Mouse (Mus musculus): ENCODE results near the gene Dmkn.

Dmkn gene

DNA sequence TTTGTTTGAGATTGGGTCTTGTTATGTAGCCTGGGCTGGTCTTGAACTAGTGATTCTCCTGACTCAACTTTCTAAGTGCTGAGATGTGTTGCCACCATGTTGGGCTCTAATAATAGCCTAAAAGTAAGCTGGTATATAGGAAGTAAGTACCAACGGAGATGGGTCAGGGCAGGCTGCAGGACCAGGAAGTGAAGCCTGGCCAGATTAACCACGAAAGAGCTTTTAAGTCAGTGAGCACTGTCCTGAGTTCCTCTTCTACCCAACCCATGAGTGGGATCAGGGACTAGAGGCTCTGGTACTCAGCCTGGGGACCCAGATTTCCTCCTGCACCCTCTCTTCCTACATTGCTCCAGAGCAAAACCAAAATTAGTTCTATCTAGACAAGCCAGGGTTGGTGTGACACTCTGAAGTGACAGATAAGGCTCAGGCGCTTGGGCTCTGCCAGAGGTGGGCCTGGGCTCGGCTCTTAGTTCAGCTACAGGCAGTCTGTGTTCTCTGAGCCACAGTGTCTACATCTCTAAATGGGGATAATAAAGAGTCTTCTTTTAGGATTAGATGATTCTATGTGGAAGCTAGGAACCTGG lies 1.7 kb upstream of the Dmkn start:
- no peak for DNase-seq (ENCODE audit: low read depth, low spot score)

DNA sequence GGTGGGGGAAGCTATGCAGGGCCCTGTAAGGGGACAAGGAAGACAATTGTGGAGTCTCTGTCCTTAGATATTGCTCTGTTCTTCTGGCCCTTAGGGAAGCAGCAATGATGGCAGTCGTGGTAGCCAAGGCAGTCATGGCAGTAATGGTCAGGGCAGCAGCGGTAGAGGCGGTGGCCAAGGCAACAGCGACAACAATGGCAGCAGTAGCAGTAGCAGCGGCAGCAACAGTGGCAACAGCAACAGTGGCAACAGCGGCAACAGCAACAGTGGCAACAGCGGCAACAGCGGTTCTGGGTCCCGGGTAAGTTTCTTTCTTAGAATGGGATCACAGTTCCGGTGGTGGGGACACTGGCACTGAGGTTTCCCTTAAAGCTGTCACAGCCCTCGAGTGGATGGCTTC lies 1.6 kb downstream of the Dmkn start:
- no peak for DNase-seq (ENCODE audit: low read depth, low spot score)

DNA sequence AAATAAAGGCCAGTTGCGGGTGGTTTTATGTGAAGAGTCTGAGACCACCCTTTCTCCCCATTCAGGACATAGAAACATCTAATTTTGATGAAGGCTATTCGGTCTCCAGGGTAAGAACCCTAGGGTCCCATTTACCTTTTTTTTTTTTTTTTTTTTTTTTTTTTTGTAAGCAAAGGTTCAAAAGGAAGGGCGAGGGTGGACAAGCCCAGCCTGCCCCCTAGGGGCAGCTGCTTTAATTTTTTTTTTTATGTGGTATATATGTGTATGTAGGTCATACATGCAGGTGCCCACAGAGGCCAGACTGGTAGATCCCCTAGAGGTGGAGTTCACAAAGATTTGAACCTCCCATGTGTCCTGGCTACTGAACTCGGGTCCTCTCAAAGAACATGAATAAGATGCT lies 2.9 kb downstream of the Dmkn start:
- DNase-seq (ENCODE audit: low read depth, low spot score): no peak

DNA sequence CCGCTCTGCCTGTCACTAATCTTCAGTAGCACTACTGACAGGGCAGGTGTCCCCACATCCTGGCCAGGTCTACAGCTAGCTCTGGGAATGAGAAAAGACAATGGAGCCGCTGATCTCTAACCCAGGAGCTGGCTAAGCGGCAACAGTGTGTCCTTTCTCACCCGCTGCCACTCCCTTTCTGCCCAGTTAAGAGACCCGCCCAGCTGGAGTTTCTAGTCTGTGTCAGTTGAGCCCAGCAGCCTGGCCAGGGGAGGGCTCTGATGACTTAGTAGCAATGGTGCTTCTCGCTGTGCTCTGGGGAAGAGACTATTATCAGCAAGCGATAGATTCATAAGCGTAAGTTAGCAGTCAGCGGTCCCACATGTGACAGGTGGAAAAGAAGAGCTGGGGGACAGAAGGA lies 5.7 kb downstream of the Dmkn start:
- DNase-seq (ENCODE audit: low read depth, low spot score): no peak

DNA sequence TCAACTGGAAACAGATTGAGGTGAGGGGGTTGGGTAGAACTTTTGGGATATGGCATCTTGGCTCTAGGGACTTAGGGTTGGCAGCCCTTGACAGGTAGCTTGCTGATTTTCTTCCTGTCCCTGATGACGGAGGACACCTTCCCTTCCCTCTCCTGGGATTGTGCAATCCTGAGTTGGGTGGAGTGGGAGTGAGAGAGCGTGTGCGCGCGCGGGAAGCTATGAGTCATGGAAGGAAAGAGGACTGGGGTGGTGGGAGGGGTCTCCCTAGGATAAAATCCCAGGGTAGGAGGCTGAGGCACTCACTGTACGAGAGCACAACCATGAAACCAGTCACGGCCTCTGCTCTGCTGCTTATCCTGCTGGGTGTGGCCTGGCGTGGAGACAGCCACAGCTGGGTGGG lies 12.5 kb downstream of the Dmkn start:
- no peak for DNase-seq (ENCODE audit: low read depth, low spot score)

DNA sequence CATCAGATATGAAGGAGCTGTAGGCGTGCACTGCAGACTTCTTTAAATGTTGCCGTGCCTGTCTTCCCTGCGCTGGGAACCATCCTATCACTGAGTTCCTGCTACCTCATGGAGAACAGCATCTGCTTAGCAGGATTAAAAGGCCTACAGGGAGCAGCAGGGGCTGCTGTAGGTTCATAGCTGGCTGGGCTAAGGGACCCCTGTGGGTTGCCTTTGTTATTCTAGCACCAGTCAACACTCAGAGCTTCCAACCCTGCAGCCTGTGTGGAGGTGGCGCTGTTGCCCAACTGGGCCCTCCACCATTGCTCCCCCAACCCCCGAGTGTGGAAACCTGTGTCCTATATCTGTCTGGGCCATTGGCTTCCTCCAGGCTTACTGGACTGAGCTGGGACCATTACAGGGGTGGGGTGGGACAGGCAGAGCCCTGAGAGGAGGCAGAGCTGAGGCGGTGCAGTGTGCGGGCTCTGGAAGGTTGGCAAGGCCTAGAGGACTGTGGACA lies 13.6 kb downstream of the Dmkn start:
- no peak for DNase-seq (ENCODE audit: low read depth, low spot score)

DNA sequence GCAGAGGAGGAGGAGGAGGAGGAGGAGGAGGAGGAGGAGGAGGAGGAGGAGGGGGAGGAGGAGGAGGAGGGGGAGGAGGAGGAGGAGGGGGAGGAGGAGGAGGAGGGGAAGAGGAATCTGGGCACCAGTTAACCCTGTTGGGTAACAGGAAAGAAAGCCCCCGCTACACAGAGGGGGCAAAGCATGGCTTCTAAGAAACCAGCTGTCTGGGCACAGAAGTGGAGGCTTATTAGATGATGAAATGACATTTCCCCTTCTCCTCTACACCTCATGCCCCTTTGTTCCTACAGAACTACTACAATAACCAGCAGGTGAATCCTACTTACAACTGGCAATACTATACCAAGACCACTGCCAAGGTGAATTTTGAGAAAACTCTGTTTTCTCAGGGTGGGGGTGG lies 14.4 kb downstream of the Dmkn start:
- no peak for DNase-seq (ENCODE audit: low read depth, low spot score)

DNA sequence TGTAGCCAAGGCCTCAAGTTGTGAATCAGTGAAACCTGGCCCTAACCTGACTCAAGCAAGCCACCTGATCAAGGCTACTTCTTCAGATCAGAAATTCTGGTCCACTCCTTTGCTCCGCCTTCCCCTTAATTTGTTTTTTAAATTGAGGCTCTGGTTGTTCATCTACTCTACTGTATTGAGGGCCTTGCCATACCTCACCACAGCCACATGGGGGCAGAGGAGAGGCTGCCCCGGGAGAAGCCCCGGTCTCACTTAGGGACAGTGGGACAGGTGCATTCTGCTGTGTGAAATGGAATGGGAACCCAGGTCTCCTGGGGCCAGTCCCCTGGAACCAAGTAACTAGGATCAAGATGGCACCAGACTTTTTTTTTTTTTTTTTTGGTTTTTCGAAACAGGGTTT lies 18.2 kb downstream of the Dmkn start:
- DNase-seq (ENCODE audit: low read depth, low spot score): no peak

DNA sequence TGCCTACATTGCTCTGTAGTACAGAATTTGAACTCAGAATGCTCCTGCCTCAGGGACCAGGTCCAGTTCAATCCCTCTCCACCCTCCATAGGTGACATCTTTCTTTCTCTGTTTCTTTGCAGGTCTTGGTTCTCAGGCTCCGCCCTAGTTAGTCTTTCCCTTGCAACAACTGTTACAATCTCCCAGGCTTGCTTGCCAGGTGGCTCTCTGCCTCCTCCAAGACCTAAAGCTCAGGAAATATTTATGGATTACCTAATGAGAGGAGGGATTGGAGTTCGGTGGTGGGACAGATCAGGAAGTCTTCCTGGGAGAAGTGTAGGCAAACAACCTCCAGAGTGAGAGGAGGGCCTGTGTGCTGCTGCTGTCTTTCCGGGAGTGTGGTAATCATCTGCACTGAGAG lies 19.1 kb downstream of the Dmkn start:
- DNase-seq (ENCODE audit: low read depth, low spot score): no peak

DNA sequence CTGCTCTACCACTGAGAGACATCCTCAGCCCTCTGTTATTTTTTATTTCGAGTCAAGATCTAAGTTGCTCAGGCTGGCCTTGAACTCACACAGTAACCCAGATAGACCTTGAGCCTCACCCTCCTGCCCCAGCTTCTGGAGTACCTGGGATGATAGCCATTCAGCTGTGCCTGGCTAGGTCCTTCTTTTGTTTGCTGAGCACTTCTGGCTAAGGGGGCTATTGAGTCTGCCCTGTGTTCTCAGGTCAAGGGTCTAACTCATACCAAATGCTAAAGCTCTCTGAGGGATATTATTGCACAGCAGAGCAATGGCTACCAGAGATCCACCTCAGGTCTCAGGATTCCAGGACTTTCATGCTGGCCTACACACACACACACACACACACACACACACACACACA lies 21.6 kb downstream of the Dmkn start:
- no peak for DNase-seq (ENCODE audit: low read depth, low spot score)

DNA sequence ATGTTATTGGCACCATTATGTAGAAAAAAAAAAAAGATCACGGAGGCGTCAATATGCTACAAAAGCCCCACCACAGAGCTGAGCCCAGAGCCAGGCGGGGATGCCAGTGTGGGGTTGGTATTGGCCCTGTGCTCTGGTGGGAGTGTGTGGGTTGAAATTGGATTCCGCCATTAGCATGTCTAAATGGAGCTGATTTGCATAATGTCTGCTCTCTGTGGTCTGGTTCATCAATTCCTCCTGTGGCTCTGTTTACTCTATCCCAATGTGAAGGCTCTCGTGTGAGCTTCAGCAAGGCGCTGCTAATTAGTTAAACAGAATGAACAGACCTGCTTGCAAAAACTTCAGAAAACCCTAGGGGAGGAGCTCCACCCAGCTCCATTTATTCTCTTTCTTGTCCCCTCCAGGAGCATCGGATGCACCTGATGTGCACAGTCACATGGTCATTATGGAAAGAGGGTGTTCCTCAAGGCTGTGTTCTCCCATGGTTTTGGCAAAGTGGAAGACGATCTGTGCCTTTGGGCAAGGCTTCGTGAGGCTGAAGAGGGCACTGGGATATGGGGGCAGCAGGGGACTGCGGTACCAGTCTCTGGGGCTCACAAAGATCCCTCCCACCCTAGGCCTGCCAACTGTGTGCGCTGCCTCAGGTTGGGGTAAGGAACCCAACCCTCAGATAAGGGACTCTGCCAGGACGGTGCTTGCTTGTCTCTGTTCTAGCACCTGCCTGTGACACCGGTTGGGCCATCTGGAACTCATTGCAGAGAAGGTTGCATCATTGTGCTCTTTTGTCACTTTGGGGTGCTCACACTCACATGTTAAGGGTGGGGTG lies 22.4 kb downstream of the Dmkn start:
- DNase-seq (ENCODE audit: low read depth, low spot score): no peak

DNA sequence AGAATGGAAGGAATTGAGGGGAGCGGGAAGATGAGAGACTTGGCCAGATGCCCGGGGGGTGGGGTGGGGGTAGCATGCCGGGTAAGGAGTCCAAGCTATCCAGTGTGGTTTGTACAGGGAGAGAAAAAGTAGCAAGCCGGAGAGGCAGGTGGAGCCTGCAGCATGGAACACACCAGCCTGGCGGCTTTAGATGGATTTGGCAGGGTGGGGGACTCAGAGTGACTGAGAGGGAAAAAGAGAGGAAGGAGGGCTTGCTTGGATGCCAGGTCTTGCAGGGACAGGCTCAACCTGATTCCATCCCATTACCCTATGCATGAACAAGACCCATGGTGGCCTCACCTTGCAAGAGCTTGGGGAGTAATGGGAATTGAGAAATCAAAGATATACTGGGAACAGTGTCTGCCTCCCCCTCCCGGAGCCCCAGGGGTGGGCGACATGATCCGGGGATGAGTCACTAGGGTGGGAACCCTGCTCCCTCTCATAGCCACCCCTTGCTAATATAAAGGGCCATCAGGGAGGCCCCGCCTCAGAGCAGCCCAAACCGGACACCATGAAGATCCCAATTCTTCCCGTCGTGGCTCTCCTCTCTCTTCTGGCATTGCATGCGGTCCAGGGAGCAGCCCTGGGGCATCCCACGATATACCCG lies 23.9 kb downstream of the Dmkn start, which contains the start of gene Krtdap:
Gene Krtdap, plus strand, starts transcription at position 520 of the 646 bp plus-strand sequence.
- no peak for DNase-seq (ENCODE audit: low read depth, low spot score)

DNA sequence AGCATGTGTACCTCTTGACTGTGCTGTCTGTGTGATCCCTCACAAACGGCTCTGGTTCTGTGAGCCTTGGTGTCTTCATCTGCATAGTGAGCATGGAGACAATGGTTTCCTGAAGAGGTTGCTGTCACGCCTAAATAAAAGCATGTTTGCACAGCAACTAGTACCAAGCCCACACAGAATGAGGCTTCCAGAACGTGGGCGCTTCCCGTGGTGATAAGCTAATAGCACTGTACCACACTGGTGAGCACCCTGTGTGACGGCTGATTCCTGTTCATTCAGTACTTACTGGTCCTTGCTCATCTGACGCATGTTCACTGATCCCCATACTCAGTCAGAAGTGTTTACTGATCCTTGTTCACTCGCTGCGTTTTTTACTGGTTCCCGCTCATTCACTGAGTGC lies 26.6 kb downstream of the Dmkn start:
- DNase-seq (ENCODE audit: low read depth, low spot score): no peak

DNA sequence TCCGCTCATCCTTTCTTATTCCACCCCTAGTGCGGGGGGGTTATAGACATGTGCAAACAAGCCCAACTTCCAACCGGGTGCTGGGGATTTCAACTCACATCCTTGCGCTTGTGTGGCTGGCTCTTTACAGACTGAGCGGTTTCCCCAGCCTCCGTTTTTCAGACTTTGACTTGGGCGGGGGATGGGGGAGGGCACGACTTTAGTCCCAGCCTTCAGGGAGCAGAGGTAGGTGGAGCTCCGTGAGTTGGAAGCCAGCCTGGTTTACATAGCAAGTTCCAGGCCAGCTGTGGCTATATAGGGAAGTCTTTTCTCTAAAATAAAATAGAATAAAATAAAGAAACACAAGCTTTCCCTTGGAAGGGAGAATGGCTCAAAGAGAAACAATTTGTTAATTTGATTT lies 28.4 kb downstream of the Dmkn start:
- no peak for DNase-seq (ENCODE audit: low read depth, low spot score)

DNA sequence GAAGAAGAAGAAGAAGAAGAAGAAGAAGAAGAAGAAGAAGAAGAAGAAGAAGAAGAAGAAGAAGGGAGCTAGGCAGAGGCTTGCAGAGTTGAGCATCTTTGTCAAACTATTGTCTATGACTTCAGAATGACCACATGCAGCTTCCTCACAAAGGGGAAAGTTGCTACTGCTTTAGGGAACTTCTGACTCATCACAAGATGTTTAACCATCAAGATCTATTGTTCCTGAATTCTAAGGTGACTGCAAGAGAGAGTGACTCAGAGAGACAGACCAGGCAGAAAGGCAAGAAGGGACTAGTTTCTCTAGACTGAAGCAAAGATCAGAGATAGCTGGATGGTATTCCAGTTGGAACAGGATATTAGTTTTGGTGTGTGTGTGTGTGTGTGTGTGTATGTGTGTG lies 31.4 kb downstream of the Dmkn start:
- no peak for DNase-seq (ENCODE audit: low read depth, low spot score)

DNA sequence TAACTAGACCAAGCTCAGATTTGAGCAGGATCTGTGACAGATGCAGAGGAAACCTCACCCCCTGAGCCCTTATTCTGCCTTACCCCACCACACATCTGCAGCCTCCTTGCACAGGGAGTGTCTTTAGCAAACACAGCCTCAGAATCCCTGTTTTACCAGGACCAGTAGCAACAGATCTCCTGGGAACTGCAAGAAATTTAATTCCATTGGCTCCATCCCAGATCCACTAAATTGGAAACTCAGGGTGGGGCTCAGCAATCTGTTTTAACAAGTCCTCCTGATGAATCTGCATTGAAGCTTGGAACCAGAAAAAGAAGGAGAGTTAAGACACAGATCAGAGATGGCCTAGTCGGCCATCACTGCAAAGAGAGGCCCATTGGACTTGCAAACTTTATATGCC lies 33.2 kb downstream of the Dmkn start:
- no peak for DNase-seq (ENCODE audit: low read depth, low spot score)

DNA sequence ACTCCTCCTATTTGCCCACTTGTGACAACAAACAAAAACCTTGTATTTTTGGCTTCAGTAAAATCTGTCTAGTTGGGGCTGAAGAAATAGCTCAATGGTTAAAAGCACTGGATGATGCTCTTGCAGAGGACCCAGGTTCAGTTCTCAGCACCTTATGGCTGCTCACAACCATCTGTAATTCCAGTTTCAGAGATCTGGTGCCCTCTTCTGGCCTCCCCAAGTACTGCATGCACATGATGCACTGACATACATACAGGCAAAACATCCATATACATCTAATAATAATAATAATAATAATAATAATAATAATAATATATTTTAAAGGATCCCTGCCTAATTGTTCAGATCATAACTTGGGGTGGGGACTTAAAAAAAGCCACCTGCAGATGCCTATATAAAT lies 37.1 kb downstream of the Dmkn start:
- no peak for DNase-seq (ENCODE audit: low read depth, low spot score)

DNA sequence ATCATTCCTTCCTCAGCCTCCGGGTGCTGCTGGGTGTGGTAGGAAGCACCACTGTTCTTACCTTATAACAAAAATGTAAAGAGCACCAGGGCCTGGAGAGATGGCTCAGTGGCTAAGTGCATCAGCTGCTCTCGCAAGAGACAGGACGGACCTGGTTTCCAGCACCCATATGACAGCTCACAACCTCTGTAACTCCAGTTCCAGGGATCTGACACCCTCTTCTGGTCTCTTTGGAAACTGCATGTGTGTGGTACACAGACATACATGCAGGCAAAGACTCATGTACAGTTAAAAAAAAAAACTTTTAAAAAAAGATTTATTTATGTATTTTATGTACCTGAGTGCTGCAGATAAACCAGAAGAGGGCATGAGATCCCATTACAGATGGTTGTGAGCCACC lies 39.7 kb downstream of the Dmkn start:
- no peak for DNase-seq (ENCODE audit: low read depth, low spot score)

DNA sequence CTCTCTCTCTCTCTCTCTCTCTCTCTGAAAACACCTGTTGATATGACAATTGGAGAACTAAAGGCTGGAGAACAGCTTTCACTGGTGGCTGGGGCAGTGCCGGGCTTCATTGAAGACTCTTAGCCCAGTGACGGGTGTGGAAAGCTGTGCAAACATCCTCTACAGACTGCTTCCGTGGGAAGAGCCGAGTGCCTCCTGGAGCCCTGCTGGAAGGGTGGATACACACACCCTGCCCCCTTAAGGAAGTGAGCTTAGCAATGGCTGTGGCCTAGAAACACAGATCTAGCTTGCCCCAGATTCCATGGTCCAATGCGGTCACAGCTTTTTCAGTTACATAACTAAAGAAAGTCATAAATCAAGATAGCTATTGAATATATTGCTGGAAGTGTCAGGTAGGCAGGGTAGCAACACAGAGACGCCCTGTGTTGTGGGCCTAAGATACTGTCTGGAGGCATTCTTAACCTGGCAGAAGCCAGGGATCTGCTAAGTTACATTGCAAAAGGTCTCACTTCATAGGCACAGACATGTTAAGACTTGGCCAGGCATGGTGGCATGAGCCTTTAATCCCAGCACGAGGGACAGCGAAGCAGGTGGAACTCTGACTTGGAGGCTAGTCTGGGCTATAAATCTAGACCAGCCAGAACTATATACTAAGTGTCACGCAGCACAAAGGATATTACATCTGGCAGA lies 40.6 kb downstream of the Dmkn start:
- DNase-seq (ENCODE audit: low read depth, low spot score): no peak

DNA sequence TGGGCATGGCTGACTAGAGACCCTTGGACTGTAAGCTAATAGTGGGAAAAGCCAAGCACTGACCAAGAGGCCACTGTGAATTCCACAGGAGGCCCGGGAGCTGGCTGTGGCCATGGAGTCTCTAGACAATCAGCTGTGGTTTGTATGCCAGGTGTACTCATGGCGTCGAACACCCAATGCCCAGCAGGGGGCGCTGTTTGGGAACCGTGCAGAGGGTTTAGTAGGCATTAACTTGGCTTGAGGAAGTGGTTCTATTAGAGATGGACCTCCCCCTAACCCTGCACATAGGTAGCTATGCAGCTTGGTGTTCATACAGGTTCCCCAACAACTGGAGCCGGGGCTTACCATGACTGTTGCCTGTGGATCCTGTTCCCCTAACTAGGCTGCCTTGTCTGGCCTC lies 42.4 kb downstream of the Dmkn start:
- DNase-seq (ENCODE audit: low read depth, low spot score): peak; percentile 12

DNA sequence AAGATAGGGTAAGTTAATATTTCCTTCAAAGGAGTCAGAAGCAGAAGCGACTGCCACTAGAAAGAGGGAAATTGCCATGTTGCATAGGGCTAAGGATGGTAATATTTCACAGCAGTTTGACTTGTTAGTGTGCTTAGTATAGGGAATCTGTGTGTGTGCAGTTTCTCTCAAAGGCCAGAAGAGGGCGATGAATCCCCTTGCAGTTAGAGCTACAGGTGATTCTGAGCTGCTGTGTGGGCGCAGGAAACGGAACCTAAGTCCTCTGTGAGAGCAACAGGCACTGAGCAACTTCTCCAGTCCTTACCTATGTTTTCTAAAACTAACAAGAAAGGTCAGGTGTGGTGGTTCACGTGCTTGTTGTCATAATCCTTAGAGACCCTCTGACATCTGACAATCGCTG lies 46.8 kb downstream of the Dmkn start:
- no peak for DNase-seq (ENCODE audit: low read depth, low spot score)

DNA sequence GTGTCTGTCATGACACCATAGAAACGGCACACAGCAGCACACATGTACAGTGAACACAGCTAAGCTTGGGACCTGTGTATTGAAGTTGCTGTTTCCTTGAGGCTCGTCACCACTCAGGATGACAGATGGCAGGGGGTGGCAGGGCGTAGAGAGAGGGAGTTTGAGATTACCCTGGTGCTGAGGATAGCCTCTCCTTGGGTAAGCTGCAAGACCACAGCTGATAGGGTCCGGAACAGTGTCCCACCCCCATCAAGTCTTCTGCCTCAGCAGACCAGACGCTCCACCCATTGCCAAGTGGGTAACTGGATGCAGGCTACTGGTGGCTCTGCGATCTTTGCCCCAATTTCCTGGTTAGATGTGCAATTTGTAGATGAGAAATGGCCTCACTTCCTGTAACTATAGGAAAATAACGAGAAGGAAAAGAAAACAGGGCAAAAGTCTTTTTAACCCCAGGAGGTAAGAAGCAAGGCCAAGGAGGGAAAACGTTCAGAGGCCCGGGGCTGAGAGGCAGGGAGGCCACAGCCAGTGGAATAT lies 48.3 kb downstream of the Dmkn start:
- no peak for DNase-seq (ENCODE audit: low read depth, low spot score)
